Mouse (Mus musculus): ENCODE data around the gene Trp73.
A peak's percentile ranks its signal among the peaks of the same experiment; 100 is the strongest.

Gene Trp73

GRCm38 (mm10) chr4:154028646-154029045 lies 111.4 kb downstream of the Trp73 start:
- DNase-seq (ENCODE audit: low read depth), result no peak

DNA sequence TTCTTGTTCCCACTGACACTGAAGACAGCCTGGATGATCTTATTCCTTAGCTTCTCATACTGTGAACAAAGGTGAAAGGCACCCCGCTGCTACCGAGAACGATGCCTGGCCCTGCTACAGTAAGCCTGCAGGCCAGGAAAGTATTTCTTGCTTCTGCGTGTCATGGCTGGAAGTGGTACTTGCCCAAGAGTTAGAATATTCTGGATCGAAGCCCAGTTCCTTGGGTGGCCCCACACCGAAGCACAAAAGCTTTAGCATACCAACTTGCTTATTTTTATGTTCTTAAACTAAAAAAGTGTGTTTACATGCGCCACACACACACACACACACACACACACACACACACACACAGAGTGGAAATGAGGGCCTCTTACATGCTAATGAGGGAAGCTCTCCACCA lies 111.9 kb downstream of the Trp73 start:
- no peak for DNase-seq (ENCODE audit: low read depth)

DNA sequence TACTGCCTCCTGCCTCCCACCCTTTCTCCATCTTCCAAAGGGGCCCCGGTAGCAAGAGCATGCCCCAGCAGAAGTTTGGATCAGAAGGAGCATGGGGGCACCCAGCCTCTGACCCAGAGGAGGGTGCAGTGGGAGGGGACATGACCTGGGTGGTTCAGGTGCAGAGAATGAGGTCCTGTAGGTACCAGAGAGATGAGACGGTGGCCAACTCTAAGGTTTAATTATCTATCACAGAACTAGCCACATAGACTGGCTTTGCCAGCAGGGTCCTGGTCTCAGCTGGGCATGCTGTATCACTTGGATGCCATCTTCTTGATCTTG lies 113.6 kb downstream of the Trp73 start:
- no peak for DNase-seq (ENCODE audit: low read depth)

DNA sequence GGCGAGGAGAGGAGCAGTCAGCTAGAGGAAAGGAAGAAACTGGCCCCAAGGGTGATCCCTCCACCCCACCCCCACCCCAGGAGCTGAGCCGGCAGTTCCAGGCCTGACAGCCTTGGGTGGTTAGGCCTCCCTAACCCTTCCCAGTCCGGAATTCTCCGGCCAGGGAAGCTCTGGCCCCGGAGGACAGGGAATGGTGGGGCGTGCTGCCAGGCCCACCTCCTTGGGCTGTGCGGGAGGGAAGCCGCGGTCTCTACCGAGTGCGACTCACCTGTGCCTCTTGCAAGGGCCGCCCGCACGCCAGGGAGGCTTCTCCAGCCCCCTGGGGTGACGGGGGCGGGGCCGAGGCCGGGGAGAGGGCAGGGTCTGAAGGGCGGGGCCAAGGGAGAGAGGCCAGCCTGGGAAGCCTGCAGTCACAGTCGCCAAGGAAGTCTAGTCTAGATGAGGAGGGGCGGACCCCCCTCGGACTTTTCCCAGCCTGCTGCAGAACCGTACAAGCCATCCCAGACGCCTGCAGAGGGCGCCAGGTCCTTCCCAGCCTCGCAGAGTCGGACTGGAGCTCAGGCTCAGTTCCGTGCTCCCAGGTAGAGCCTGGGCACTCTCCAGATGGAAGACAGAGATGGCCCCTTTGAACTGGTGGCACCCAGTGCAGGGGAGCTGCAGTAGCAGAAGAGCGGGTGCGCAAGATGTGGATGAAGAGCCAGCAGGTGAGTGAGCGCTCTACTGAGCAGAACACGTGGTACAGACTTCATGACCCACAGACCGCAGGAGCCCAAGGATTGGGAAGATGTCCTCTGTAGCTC lies 114.2 kb downstream of the Trp73 start, which contains the start of gene Smim1:
Gene Smim1 (minus strand): TSS at position 590 of the 800 bp plus-strand sequence.
- peak; percentile 56 for DNase-seq (ENCODE audit: low read depth)

DNA sequence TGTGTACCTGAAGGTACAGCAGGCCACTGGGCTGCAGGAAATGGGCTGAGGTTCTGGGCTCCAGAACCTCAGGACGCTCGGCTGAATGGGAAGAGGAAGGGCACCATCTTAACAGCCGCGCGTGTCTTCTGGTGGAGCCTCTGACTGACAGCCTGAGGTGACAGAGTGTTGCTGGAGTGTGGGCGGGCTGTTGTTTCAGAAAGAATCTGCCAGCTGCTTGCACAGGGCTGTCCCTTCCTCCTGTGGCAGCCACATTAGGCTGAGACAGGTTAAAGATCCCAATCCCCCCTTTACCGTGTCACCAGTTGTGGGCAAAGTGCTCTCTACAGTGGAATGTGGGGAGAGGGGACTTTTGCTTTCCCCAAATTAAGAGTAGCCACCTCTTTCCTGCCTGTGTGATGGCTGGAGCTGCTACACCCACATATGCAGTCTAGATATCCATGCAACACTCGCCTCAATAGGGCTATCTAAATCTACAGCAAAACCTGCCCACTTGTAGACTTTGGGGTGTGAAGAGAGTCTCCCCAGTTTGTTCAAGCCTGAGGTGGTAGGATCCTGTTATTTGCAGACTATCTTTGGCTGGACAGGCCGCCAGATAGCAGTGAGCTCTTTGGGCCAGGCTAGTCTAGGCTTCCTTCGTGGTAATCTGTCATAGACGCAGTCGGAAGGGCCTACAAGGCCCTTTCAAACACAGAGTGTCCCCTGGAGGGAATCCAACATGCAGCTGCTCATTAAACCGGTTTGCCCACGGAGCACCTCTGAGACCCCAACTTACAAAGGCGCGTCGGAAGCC lies 115.1 kb downstream of the Trp73 start:
- DNase-seq (ENCODE audit: low read depth), result no peak

GRCm38 (mm10) chr4:154023754-154024601 lies 116.0 kb downstream of the Trp73 start:
- no peak for DNase-seq (ENCODE audit: low read depth)

GRCm38 (mm10) chr4:154022844-154023243 lies 117.2 kb downstream of the Trp73 start:
- DNase-seq (ENCODE audit: low read depth), result no peak

DNA sequence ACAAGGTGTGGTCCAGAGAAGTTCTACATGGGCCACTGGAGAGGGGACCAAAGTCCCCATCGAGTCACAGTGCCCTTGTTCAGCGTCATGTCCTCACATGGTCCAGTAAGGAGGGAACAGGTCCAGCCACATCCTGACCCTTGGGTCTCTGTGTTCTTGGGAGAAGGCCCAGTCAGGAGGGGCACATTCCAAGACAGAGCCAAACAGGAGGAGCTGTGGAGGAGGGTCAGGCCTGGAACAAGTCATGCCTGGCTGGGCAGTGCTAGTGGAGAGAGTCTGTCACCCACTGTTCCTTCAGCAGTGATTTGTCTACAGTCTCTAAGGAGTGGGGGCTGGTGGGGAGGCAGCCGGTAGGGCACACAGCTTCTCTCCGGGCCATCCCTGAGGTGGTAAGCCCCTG lies 117.6 kb downstream of the Trp73 start:
- no peak for DNase-seq (ENCODE audit: low read depth)

DNA sequence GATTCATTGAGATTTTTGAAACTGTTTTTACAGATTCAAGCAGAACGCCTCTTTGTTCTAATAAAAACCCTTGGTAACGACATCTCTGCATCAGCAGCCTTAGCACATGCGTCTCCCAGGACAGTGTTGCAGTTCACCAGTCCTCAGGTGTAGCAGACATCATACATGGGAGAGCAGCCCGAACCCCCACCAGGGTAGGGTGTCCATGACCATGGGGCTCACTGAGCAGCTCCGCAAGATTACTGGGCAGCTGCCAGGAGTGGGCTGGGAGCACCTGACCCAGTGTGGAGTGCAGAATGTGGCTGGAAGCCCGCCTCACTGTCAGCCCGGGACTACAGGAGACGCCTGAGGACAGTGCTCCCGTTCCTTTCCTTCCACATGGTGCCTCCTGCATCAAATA lies 118.6 kb downstream of the Trp73 start:
- DNase-seq (ENCODE audit: low read depth), result no peak

- no peak for DNase-seq (ENCODE audit: low read depth)
Observed at GRCm38 (mm10) chr4:154019571-154019970, 120.4 kb downstream of the Trp73 start.

DNA sequence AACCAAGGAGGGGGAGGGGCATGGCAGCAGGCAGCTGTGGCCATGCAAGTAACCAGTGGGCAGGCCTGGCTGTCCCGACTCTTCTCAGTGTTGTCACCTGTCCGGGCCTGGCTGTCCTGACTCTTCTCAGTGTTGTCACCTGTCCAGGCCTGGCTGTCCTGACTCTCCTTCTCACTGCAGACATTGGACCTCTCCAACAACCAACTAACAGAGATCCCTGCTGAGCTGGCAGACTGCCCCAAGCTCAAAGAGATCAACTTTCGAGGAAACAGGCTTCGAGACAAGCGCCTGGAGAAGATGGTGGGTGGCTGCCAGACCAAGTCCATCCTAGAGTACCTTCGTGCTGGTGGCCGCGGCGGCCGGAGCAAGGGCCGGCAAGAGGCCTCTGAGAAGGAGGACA lies 124.5 kb downstream of the Trp73 start:
- DNase-seq (ENCODE audit: low read depth), result no peak

- no peak for DNase-seq (ENCODE audit: low read depth)
Observed at GRCm38 (mm10) chr4:154012132-154012882, 127.7 kb downstream of the Trp73 start.

- DNase-seq (ENCODE audit: low read depth), result no peak
Observed at GRCm38 (mm10) chr4:154011646-154012089, 128.3 kb downstream of the Trp73 start, which contains the start of gene Lrrc47. Gene Lrrc47, plus strand, starts transcription at chr4:154011731.

GRCm38 (mm10) chr4:154010907-154011645 lies 128.9 kb downstream of the Trp73 start:
- DNase-seq (ENCODE audit: low read depth), result no peak

DNA sequence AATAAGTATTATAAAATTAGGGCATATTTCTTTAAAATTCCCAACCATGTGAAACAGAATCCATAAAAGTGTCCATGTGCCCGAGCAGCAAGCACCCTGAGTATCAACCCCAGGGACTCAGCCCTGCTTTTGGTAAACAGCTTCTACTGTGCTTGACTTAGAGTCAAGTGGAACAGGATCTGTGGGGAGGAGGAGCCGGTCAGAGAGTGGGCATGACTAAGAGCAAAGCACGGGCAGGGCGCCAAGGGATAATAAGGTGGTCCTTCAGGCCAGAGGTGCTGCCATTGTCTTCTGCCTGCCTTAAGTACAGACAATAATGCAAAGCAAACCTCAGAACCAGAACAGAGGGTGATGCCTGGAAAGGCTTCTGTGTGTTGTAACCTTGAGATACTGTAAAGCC lies 132.2 kb downstream of the Trp73 start:
- no peak for DNase-seq (ENCODE audit: low read depth)

DNA sequence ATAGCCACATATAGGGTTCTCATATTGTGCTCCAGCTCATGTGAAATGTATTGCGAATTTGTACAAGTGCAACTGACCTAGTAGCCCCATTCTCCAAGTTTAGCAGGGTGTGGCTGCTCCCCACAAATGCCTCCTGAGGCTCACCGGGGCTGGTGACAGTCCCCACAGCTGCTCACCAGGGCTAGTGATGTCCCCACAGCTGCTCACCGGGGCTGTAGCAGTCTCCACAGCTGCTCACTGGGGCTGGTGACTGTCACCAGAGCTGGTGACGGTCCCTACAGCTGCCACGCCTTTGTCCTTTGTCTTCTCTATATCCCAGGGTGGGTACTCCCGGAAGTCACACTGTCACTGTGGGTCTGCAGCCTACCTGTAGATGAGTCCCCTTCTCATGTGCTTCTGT lies 133.7 kb downstream of the Trp73 start:
- DNase-seq (ENCODE audit: low read depth), result no peak
